Mouse (Mus musculus) forebrain, embryonic 14.5 days (tissue): ENCODE measurements around the gene Ino80. TPM values are rescaled to one million over a fixed set of nuclear protein-coding genes. Genes with fewer than 3 reads are reported as not detected.

Experiments used
- ATAC-seq: fragments of 200-750 bp; cut with Nextera tagmentation; 2 replicates; pipeline ENCODE4 v1.8.0; 2017; ENCODE audit warnings: mild to moderate bottlenecking, moderate library complexity
- DNase-seq: peaks from one replicate; pipeline ENCODE4 v3.0.0-alpha.2; 2015; ENCODE audit warnings: low spot score
- H3K27ac ChIP-seq: fragments of 300-500 bp; sonication (generic); 2 replicates; pipeline ENCODE4 v1.5.1; 2014; ENCODE audit warnings: low read depth, mild to moderate bottlenecking, control low read depth, low read length, moderate library complexity
- H3K27me3 ChIP-seq: fragments of 300-500 bp; sonication (generic); replicated peaks from 2 replicates; pipeline ENCODE4 v1.6.1; 2014; ENCODE audit warnings: low read length, control low read depth, mixed read lengths; ENCODE audit not compliant: control insufficient read depth, insufficient read depth
- H3K36me3 ChIP-seq: fragments of 300-500 bp; sonication (generic); 2 replicates; pipeline ENCODE4 v1.6.1; 2014; ENCODE audit warnings: low read length, control low read depth; ENCODE audit not compliant: control insufficient read depth, insufficient read depth
- H3K4me1 ChIP-seq: fragments of 300-500 bp; sonication (generic); 2 replicates; pipeline ENCODE4 v1.6.1; 2014; ENCODE audit warnings: antibody characterized with exemption, low read length, control low read depth; ENCODE audit not compliant: control insufficient read depth, insufficient read depth
- H3K4me2 ChIP-seq: fragments of 300-500 bp; sonication (generic); 2 replicates; pipeline ENCODE4 v1.6.1; 2014; ENCODE audit warnings: mild to moderate bottlenecking, control low read depth, low read length
- H3K4me3 ChIP-seq: fragments of 300-500 bp; sonication (generic); 2 replicates; pipeline ENCODE4 v1.5.1; 2014; ENCODE audit warnings: low read depth, low read length, control low read depth
- H3K9ac ChIP-seq: fragments of 300-500 bp; sonication (generic); 2 replicates; pipeline ENCODE4 v1.6.1; 2014; ENCODE audit warnings: mild to moderate bottlenecking, low read length, control low read depth, moderate library complexity
- H3K9me3 ChIP-seq: fragments of 300-500 bp; sonication (generic); replicated peaks from 2 replicates; pipeline ENCODE4 v1.6.1; 2016; ENCODE audit warnings: low read length, control low read depth, mixed read lengths; ENCODE audit not compliant: control insufficient read depth
- WGBS: fragments of 180-500 bp; shearing (Covaris S2); extraction: QIAGEN DNeasy Blood & Tissue Kit; methylation state at CpG from one replicate; pipeline ENCODE4 v1.1.7; 2014; 5-methylcytosine and 5-hydroxymethylcytosine counted together
- polyA plus RNA-seq: library from polyadenylated mRNA; unstranded; fragments of >200 nt; fragmentation: Nextera tagmentation; extraction: Ambion mirVana; gene quantifications from 2 replicates; pipeline ENCODE4 v1.2.1, GENCODE M21; 2014

Ino80 gene
- polyA plus RNA-seq, 1 experiment from 2014 or later, result 4.3 TPM

DNA sequence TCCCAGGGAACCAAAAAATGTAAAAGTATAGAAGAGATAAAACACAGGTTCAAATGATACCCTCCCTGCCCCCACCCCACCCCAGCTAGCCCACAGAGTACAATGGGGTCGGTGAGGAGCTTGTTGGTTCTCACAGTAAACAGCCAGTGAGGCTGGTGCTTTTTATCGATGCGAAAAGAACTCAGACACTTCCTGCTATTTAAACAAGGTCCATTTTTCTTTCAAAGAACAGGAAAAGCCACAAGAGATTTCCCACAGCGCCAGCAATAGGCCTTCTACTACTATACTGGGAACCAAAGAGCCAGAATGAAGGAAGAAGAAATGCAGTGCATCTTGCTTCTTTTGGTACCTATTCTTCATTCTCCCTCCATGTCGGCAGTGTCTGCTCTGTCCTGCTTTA, 66.5 kb downstream of the Ino80 start:
- no peaks in the 10 kb centered on the region for H3K4me1 ChIP-seq
- ATAC-seq, result no peak
- no peaks in the 10 kb centered on the region for H3K9me3 ChIP-seq
- H3K36me3 ChIP-seq, result peaks cover 57% of the 10 kb centered on the region
- no peak overlapping the region for H3K9ac ChIP-seq
- H3K27me3 ChIP-seq, result no peaks in the 10 kb centered on the region
- no peak overlapping the region for H3K4me2 ChIP-seq
- no peak overlapping the region for H3K4me3 ChIP-seq
- H3K27ac ChIP-seq, result no peak overlapping the region
- 89% methylated on average over 5 of the region's 5 CpGs for WGBS
- DNase-seq, result no peak

DNA sequence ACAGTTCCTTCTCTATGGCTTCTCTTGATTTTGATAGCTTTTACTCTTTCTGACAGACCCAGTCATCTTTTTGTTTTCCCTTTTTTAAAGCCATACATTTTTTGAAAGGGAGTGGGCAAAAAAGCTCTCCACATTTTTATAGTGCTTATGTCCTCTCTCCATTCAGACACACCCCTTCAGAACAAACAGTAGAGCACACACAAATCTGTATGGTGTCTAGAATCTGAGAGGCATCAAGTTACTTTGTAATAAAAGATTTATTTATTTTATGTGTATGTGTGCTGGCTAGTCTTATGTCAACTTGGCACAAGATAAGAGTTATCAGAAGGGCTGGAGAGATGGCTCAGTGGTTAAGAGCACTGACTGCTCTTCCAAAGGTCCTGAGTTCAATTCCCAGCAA, 68.8 kb downstream of the Ino80 start:
- Histone ChIP-seq H3K36me3 (peaks cover 54% of the 10 kb centered on the region), H3K9me3 (no peaks in the 10 kb centered on the region), H3K4me2 (no peak overlapping the region), H3K27ac (no peak overlapping the region), H3K9ac (no peak overlapping the region), H3K4me1 (no peaks in the 10 kb centered on the region), H3K27me3 (no peaks in the 10 kb centered on the region), H3K4me3 (no peak overlapping the region)
- DNase-seq (no peak), ATAC-seq (no peak)

DNA sequence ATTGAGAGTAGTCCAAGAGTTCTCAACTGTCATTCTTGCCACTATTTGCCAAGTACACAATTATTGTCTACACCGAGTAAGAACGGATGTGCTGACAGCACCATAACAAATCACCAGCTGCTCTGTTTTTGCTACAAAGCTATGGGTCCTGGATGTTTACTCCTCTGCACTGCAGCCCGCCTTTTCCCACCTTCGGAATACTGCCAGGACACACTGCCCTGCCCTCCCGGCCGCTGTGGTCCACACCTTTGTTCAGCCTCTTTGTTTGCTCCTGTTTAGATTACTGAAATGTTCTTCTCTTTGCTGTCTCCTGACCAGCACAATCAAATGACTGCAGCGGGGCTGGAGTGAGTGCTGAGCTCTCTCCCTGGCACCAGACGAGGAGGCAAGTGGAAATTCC, 69.2 kb downstream of the Ino80 start:
- Histone ChIP-seq H3K4me2 (no peak overlapping the region), H3K36me3 (peaks cover 52% of the 10 kb centered on the region), H3K4me1 (no peaks in the 10 kb centered on the region), H3K27ac (peak overlapping the region; percentile 23; the same call in 1 of the 2 replicates), H3K9ac (no peak overlapping the region), H3K9me3 (no peaks in the 10 kb centered on the region), H3K27me3 (no peaks in the 10 kb centered on the region), H3K4me3 (no peak overlapping the region)
- ATAC-seq (peak; percentile 42; the same call in 1 of the 2 replicates), DNase-seq (peak; percentile 45)
- 68% methylated on average over 8 of the region's 8 CpGs for WGBS

DNA sequence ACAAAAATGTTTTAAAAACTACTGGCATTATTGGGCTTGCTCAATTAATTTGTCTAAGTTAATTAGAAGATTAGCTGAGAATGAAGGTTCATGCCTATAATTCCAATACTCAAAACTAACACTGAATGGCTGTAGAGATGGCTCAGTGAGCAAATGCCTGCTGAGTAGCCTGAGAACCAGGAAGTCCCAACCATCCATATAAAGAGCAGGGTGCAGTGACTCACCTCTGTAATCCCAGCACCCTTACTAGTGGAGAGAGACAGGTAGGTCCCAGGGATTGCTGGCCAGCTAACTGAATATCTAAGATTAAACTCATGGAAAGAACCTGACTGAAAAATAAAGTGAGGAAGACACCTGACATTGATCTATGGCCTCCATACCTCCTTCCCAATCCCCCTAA, 78.2 kb downstream of the Ino80 start:
- H3K9me3 ChIP-seq, result no peaks in the 10 kb centered on the region
- no peak overlapping the region for H3K9ac ChIP-seq
- no peaks in the 10 kb centered on the region for H3K4me1 ChIP-seq
- no peaks in the 10 kb centered on the region for H3K27me3 ChIP-seq
- no peak for ATAC-seq
- H3K36me3 ChIP-seq, result peaks cover 36% of the 10 kb centered on the region
- no peak overlapping the region for H3K27ac ChIP-seq
- no peak overlapping the region for H3K4me2 ChIP-seq
- no peak overlapping the region for H3K4me3 ChIP-seq
- no peak for DNase-seq

DNA sequence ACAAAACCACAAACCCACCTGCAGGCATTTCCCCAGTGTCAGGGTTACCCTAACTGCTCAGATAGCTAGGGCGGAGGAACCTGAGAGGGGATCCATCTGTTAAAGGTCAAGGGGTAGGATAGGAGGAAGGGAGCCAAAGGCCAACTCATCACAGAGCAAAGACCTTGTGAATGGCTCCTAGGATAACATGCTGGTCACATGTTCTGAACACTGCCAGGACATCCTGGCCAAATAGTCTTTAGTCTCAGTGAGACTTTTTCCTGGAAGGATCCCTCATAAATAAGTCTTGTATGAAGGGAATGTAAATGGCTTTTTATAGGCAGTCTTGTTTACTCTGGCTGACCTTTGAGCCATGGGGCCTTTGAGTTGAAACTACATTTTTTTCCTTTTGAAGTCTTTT, 78.8 kb downstream of the Ino80 start:
- no peak overlapping the region for H3K27ac ChIP-seq
- no peaks in the 10 kb centered on the region for H3K4me1 ChIP-seq
- WGBS, result 100% methylated on average over 1 of the region's 1 CpGs
- no peak overlapping the region for H3K9ac ChIP-seq
- ATAC-seq, result no peak
- no peaks in the 10 kb centered on the region for H3K9me3 ChIP-seq
- H3K4me3 ChIP-seq, result no peak overlapping the region
- peaks cover 37% of the 10 kb centered on the region for H3K36me3 ChIP-seq
- no peaks in the 10 kb centered on the region for H3K27me3 ChIP-seq
- H3K4me2 ChIP-seq, result no peak overlapping the region
- DNase-seq, result no peak

DNA sequence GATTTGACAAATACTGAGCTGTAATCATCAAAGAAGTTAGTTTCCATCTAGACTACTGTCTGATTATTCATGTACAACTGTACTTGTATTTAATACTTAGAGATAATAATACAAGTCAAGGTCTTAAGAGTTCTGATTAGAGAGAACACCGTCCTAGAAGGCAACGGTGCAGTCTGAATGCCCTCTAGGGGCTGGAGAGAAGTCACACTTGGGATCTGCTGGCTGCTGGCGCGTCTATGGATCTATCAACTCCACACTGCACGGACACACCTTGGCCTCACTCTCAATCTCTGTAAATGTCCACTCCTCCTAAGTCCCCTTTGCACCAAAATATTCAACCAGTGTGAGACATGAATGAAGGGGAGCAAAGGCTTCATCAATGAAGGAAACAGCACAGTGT, 79.2 kb downstream of the Ino80 start:
- ATAC-seq, result no peak
- H3K9ac ChIP-seq, result no peak overlapping the region
- WGBS, result 94% methylated on average over 5 of the region's 5 CpGs
- H3K27me3 ChIP-seq, result no peaks in the 10 kb centered on the region
- H3K27ac ChIP-seq, result no peak overlapping the region
- peaks cover 41% of the 10 kb centered on the region for H3K36me3 ChIP-seq
- no peaks in the 10 kb centered on the region for H3K4me1 ChIP-seq
- H3K4me2 ChIP-seq, result no peak overlapping the region
- no peak for DNase-seq
- H3K9me3 ChIP-seq, result no peaks in the 10 kb centered on the region
- H3K4me3 ChIP-seq, result no peak overlapping the region

DNA sequence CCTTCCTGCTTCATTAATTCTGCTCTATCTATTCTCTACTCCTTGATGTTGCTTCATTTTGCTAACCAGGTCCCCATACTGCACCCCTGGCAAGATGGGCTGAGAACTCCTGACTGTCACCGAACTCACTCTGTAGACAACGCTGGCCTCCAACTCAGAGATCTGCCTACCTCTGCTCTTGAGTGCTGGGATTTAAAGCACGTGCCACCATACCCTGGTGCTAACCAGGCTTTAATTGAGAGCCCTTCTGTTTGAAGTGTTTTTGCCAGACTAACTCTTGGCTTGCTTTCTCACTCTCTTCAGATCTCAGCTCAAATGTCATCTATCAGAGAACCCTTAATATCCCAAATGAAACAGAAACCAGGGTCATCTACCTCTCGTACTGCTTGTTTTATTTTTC, 87.5 kb downstream of the Ino80 start:
- DNase-seq (no peak), ATAC-seq (no peak)
- no peak overlapping the region for H3K9ac ChIP-seq
- H3K4me3 ChIP-seq, result no peak overlapping the region
- no peak overlapping the region for H3K4me2 ChIP-seq
- 91% methylated on average over 4 of the region's 4 CpGs for WGBS
- H3K4me1 ChIP-seq, result no peaks in the 10 kb centered on the region
- no peaks in the 10 kb centered on the region for H3K27me3 ChIP-seq
- H3K36me3 ChIP-seq, result peaks cover 35% of the 10 kb centered on the region
- H3K27ac ChIP-seq, result no peak overlapping the region
- no peaks in the 10 kb centered on the region for H3K9me3 ChIP-seq

DNA sequence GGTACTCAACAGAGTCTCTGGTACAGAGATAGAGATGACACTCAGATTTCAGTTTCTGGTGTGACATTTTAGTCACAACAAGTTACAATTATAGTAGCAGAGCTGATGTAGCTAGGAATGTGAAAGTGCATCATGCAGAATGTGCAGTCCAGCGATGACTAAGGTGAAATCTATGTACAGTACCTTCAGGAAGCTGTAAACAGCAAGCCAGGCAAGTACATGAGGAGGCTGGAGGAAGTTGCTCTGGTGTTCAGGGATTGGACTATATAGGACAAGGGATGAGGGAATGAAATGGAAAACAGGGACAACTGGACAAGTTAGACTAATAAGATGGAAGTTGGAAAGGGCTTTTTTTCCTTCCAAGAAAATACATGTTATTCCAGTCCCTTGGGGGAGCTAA, 89.2 kb downstream of the Ino80 start:
- no peak overlapping the region for H3K9ac ChIP-seq
- peaks cover 31% of the 10 kb centered on the region for H3K36me3 ChIP-seq
- WGBS, result 88% methylated on average over 1 of the region's 1 CpGs
- no peak overlapping the region for H3K4me3 ChIP-seq
- no peaks in the 10 kb centered on the region for H3K27me3 ChIP-seq
- H3K4me2 ChIP-seq, result no peak overlapping the region
- H3K27ac ChIP-seq, result no peak overlapping the region
- no peaks in the 10 kb centered on the region for H3K4me1 ChIP-seq
- no peak for ATAC-seq
- DNase-seq, result no peak
- H3K9me3 ChIP-seq, result no peaks in the 10 kb centered on the region

DNA sequence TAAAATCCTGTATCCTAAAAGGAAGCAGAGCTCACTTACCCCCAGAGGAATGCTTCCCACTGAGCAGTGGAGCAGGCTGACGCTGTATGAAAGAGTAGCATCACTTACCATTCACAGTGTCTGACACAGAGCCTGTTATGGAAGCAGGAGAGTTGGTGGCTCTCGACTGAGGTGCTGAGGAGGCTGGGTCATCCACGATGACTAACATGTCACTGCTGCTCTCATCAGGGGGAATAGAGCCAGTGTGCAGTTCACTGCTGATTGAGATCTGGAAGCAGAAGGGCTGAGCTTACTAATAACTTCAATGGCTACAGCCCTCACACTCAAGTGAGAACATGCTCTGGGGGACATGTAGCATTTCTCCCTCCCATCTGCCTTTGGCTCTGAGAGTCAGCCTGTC, 98.0 kb downstream of the Ino80 start:
- H3K27me3 ChIP-seq, result no peaks in the 10 kb centered on the region
- WGBS, result 91% methylated on average over 3 of the region's 3 CpGs
- no peak overlapping the region for H3K27ac ChIP-seq
- no peak overlapping the region for H3K4me2 ChIP-seq
- DNase-seq (no peak), ATAC-seq (no peak)
- no peaks in the 10 kb centered on the region for H3K4me1 ChIP-seq
- no peak overlapping the region for H3K9ac ChIP-seq
- H3K9me3 ChIP-seq, result no peaks in the 10 kb centered on the region
- peaks cover 84% of the 10 kb centered on the region for H3K36me3 ChIP-seq
- H3K4me3 ChIP-seq, result no peak overlapping the region

DNA sequence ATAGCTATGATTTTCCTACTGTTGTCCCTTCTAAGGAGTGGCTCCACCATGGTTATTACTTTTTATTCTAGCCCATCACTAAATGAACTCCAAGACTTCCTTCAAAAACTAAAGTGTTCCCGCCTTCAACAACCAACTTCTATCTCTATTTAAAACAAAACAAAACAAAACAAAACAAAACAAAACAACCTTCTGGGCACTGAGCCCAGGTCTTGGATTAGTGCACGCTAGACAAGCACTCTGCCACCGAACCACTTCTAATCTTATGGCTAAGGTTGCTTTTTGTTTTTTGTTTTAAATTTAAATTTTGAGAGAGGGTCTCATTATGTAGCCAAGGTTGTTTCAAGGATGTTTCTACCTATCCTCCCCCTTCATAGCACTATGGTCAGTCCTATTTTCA, 99.7 kb downstream of the Ino80 start:
- WGBS, result 50% methylated on average over 3 of the region's 3 CpGs
- Histone ChIP-seq H3K9ac (no peak overlapping the region), H3K9me3 (no peaks in the 10 kb centered on the region), H3K36me3 (peaks cover 88% of the 10 kb centered on the region), H3K27me3 (no peaks in the 10 kb centered on the region), H3K27ac (no peak overlapping the region), H3K4me3 (no peak overlapping the region), H3K4me2 (no peak overlapping the region), H3K4me1 (no peaks in the 10 kb centered on the region)
- no peak for DNase-seq
- ATAC-seq, result no peak
